Mouse (Mus musculus): ENCODE measurements around the gene Gm26992.
"Not testable (repeated sequence)": the region's sequence is repeated elsewhere in the genome, so short reads cannot be mapped to it uniquely, and the experiment has no call there.

Gm26992 gene

DNA sequence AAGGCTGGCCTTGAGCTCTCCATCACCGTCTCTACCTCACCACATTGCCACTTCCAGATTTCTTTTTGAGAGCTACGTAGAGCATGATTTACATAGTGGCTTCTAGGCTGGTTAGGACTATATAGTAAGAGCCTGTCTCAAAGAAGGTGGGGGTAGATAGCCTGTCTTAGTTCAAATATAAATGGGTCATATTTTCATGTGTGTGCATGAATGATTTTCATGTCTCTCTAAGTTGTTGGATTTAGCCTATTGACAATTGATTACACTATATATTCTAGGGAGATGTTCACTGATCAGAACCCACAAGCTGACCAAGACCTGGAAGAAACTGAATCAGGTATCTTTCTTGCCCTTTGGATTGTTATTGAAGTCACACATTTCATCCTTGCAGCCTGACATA lies at the start of gene Gm26992:
Gene Gm26992 (plus strand): TSS at position 301 of the 400 bp plus-strand sequence.
- CTCF ChIA-PET = no interaction called here

DNA sequence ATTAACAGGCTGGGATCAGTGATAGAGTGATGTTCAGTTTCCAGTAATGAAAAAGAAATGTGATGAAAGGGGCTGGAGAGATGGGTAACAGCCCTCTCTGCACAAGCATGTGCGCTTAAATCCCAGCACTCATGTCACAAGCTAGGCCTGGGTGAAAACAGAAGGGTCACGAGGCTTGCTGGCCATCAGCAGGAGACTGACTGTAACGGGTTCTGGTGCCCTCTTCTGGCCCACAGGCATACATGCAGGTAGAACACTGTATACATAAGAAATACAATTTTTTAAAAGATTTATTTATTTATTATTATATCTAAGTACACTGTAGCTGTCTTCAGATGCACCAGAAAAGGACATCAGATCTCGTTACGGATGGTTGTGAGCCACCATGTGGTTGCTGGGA lies 47.6 kb upstream of the Gm26992 start:
- CTCF ChIA-PET = no interaction called here

DNA sequence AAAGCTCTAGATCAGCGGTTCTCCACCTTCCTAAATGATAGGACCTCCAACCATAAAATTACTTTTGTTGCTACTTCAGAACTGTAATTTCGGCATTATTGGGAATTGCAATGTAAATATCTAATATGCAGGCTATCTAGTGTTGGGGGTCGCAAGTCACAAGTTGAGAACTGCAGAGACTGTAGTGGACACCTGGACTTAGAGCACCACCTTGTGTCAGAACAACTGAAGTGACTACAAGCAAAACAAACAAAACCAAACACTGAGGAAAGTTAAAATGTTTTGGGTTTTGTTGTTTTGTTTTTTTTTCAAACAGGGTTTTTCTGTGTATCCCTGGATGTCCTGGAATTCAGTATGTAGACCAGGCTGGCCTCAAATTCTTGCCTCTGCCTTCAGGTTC lies 37.3 kb upstream of the Gm26992 start:
- CTCF ChIA-PET = no interaction called here

DNA sequence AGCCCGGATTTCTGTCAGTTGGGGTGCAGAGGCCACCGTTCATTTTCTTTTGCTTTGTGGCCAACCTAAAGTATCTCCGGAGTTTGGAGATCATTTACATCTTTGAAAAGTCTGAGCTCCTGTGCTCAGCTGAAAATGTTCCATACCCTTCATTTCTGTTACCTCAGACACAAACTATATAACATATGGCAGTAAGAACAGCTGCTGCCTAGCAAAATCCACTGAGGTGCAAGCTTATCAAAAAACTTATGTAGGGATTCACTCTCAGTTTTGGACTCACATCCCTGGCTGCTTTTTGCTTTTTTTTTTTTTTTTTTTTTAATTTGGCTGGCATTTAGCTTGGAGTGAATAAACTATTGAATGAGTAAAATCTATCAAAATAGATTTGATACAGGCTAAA lies 33.7 kb upstream of the Gm26992 start:
- CTCF ChIA-PET = interaction anchor here (0.7 kb wide), 1 partner anchor 44 kb away, joined by 3 read pairs; no protein-coding TSS in a partner anchor

DNA sequence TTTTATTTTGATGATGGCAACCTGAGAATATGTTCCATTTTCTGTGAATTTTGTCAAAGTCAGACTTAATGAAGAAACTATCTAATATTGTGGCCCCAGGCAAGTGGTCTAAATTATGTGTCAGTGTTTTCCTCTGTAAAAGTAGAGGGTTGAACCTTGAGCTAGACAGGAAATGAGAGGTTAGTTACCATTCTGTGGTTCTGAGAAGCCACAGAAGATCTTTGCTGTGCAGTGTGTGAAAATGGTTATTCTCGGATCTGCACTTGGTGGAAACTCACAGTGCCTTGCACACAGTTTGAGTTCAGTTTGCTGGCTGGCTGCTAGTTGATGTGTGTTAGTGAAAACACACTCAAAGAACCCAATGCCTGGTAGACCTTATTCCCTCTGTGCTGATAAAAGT lies 28.0 kb upstream of the Gm26992 start:
- CTCF ChIA-PET = no interaction called here

DNA sequence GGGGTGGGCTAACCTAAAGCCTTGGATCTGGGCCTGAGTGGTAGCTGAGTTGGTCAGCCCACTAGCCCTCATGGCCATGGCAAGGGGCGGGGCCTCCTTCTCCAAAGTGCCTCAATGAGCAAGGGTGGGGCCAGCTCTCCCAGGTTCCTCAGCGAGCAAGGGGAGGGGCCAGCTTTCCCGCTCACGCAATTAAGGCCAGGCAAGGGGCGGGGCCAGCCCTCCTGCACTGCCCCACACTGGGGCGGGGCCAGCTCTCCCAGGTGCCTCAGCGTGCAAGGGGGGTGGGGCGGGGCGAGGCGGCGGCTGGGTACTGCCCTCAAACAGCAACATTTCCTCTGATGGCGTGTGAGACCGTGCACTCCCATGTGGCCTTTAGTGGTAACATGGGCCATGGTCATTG lies 16.8 kb upstream of the Gm26992 start:
- CTCF ChIA-PET = no interaction called here

DNA sequence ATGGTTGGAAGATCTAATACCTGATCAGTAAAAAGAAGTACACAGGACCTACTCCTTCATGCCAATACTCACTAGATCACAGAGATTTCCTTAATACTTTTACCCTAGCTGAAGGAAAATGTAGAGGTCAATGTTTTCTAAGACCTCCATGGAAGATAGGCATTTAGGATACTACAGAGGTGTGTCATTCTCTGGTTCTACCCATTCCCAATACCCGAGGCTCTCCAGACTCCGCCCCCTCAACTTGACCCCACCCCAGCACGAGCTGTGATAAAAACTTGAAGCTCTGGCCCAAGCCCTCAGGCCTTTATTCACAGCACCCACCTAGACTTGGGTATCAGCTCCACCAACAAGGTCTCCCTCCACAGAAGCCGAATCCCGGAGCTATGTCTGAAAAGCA lies 7.6 kb upstream of the Gm26992 start, which contains the start of gene Tsx:
Gene Tsx (plus strand): TSS at position 301 of the 400 bp plus-strand sequence.
- CTCF ChIA-PET = no interaction called here

DNA sequence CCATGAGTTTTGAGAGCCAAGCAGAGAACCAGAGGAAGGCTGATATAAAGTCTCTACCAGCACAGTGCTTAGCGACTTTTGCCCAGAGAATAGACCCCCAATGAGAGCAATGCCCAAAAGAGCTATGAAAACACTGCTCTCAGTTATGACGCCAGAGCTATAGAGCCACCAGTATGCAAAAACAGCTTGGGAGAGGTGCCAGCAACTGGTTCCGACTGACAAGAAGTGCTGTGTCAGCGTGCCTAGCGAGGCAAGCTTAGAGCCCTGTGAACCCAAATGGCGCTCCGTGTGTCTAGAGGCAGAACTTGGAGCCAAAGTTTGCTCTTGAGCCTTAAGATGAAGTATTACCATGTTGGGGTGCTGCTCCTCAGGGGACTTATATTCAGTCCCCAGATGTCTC lies 5.9 kb downstream of the Gm26992 start:
- CTCF ChIA-PET = no interaction called here

DNA sequence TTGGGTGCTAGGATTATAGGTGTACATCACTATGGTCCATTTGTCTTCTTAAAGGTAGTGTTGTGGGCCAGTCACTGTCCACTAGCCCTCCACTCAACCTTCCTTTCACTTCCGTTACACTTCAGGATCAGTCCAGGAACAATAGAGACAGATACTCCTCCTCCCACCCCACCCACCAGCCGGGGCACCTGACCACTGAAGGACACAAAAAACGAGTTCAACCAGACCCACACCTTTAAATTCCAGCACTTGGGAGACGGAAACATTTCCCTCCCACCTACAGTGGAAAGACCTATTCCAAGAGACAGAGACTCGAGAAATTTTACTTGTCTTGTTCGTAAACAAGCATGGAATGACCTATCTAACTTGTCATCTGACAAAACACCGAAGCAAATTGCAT lies 10.5 kb downstream of the Gm26992 start:
- CTCF ChIA-PET = no interaction called here

DNA sequence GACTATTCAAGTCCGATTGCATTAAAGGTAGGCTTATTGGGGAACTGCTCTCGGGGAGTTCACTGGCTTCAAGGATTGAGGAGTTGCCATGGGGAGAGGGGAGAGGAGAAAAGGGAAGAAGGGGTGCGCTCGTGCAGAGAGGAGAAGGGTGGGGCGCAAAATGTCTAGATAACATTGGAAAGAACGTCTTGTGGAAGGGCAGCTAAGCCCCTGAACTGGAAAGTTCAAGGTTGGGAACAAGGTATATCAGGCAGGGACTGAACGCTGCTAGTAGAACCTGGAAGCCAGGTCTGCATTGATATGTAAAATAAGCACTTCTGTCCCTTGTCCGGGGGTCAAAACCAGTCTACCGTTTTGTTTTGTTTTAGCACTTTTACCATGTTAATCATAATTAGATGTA lies 16.2 kb downstream of the Gm26992 start:
- CTCF ChIA-PET = no interaction called here

DNA sequence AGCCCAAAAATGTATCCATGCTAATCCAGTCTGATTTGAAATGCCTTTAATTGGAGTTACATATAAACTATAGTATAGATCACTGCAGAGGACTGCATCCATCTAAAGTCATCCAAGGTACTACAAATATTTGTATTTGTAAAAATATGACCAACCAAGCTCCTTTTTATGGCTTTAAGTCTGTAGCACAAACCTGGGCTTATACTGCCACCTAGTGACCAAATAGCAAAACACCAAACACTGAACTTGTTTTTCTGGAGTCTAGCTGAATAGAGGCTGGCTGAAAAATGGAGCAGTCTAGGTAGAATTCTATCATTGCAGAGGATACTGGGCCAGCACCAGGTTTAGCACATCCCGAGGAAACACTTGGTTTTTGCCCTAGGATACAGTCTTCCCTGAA lies 19.0 kb downstream of the Gm26992 start:
- CTCF ChIA-PET = interaction anchor here (1.1 kb wide), 1 partner anchor 172 kb away, joined by 3 read pairs; no protein-coding TSS in a partner anchor

DNA sequence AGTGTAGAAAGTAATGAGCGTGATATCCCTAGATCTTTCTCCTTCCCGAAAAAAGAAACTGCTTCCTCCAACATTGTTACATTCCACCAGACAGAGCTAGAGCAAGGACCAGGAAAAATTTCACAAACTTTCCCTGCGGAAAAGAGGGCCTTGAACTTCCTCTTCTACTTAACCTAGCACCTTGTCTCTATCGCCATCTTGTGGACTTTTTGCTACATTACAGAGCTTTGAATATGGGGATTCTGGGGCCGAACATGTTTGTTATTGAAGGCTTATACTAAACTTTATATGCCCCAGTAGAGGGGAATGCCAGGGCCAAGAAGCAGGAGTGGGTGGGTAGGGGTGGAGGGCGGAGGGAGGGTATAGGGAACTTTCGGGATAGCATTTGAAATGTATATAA lies 21.9 kb downstream of the Gm26992 start:
- CTCF ChIA-PET = interaction anchor here (0.6 kb wide), 1 partner anchor 47 kb away, joined by 9 read pairs; no protein-coding TSS in a partner anchor

DNA sequence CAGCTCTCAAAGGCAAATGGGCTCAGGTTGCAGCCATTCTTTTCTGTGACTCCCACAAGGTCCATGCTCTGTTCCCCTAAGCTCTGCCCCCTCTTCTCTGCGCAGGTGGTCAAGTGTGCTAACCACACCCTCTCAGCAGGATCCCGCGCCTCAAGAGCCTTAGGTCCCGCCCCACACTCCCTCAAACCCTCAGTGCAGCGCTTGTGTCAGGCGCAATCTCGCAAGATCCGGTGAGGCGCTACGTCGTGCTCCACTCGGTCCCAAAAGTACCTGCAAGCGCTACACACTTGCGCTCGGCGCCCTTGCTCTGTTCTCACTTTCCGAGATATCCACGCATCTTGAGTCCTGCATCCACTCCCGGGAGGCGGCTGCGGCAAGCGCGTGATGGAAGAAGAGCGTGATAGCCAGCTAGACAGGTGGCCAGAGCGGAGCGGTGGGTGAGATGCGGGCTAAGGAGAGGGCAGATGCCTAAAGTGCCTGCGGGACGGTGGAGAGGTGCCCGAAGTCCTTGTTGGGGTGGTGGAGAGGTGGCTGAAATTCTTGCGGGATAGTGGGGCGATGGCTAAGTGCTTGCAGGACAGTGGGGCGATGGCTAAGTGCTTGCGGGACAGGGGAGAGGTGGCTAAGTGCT lies 25.8 kb downstream of the Gm26992 start:
- CTCF ChIA-PET = no interaction called here

DNA sequence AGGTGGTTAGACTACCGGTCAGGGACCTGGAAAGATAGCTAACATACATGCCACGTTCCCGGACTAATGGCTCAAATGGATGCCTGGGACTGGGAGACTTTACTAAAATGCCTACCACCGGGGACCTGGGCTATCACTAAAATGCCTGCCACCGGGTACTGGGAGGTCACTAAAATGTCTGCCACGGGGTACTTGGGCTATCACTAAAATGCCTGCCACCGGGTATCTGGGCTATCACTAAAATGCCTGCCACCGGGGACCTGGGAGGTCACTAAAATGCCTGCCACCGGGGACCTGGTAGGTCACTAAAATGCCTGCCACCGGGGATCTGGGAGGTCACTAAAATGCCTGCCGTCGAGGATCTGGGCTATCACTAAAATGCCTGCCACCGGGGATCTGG lies 26.6 kb downstream of the Gm26992 start:
- CTCF ChIA-PET = not testable (repeated sequence)

DNA sequence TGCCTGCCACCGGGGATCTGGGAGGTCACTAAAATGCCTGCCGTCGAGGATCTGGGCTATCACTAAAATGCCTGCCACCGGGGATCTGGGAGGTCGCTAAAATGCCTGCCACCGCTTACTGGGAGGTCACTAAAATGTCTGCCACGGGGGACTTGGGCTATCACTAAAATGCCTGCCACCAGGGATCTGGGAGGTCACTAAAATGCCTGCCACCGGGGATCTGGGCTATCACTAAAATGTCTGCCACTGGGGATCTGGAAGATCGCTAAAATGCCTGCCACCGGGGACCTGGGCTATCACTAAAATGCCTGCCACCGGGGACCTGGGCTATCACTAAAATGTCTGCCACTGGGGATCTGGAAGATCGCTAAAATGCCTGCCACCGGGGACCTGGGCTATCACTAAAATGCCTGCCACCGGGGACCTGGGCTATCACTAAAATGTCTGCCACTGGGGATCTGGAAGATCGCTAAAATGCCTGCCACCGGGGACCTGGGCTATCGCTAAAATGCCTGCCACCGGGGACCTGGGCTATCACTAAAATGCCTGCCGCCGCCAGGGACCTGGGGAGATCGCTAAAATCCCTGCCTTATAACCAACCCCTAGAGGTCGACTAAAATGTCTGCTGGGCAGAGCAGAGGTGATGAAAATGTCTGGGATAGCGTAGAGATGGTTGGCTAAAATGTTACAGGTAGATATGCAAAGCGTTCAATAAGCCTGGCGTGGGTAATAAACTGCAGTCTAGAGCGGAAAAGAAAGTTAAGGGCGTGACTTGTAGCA lies 27.3 kb downstream of the Gm26992 start:
- CTCF ChIA-PET = not testable (repeated sequence)

DNA sequence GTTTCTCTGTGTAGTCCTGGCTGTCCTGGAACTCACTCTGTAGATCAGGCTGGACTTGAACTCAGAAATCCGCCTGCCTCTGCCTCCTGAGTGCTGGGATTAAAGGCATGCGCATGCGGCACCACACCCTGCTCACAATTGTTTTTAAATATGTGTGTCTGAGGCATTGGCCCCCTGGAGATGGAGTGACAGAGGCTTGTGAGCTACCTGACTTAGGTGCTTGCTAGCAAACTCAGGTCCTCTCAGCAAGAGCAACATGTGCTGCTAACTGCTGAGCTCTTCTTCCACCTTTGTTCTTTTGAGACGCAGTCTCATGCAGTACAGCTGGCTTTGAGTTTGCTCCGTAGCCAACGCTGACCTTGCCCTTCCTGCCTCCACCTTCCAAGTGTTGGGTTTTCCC lies 31.0 kb downstream of the Gm26992 start:
- CTCF ChIA-PET = no interaction called here

DNA sequence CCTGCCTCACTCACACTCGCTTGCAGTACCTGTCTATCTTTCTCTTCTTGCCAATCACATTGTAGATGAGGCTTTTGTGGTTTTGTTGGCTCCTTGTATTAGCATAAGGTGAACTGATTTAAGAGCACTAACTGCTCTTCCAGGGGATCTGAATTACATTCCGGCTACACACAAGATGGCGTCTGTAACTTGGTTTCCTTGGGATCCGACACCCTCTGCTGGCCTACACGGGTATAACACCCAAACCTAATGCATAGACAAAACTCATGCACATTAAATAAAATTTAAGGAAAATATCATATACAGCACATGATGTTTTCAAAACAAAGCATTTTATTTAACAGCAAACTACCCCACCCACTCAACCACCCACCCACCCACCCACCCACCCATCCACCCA lies 38.2 kb downstream of the Gm26992 start:
- CTCF ChIA-PET = no interaction called here

DNA sequence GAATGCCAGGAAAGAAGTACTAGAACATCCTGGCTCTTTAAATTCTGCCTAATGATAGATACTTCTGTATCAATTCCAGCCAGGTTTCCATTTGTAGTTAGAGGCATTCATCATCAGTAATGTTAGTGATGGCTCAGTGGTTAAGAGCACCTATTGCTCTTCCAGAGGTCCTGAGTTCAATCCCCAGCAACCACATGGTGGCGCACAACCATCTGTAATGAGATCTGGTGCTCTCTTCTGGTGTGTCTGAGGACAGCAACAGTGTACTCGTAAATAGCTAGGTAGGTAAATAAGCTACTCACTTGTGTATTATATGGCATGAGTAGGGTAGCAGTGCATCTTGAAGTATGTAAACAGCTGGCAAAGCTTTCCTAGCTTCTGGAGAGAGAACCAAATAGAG lies 47.2 kb downstream of the Gm26992 start:
- CTCF ChIA-PET = no interaction called here

DNA sequence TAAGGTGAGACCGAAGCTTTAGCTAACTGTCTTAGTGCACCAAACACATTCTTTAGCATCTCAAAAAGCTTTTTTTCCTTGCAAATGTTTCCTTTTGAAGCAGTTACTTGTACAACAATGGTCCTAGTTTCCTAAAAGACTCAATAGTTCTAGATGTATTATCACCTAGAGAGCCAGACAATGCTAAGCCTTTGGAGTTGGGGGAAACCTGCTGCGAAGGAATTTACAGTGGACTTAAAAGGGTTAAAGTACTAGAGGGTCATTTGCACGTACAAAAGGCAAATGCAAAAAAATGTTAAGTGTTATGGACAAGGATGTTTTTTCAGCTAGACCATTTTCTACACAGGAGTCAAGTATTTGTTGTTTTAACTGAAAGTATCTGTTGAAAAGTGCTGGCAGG lies 50.5 kb downstream of the Gm26992 start:
- CTCF ChIA-PET = no interaction called here

DNA sequence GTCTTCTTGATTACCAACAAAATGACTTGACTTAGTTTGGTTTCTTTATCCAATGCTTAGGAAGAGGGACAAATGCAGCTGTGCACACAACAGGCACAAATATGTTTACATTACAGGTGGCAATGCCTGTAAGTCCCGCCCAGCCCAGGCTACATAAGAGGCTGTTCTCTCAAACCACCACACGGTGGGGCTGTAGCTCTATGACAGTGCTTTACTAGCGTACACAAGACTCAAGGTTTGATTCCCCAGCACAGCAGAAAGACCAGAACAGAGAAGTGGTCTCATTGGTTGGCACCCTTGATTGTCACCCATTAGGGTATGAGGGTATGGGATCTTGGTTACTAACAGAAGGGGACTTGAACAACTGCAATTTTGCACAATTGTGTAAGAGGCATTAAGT lies 55.7 kb downstream of the Gm26992 start:
- CTCF ChIA-PET = no interaction called here

DNA sequence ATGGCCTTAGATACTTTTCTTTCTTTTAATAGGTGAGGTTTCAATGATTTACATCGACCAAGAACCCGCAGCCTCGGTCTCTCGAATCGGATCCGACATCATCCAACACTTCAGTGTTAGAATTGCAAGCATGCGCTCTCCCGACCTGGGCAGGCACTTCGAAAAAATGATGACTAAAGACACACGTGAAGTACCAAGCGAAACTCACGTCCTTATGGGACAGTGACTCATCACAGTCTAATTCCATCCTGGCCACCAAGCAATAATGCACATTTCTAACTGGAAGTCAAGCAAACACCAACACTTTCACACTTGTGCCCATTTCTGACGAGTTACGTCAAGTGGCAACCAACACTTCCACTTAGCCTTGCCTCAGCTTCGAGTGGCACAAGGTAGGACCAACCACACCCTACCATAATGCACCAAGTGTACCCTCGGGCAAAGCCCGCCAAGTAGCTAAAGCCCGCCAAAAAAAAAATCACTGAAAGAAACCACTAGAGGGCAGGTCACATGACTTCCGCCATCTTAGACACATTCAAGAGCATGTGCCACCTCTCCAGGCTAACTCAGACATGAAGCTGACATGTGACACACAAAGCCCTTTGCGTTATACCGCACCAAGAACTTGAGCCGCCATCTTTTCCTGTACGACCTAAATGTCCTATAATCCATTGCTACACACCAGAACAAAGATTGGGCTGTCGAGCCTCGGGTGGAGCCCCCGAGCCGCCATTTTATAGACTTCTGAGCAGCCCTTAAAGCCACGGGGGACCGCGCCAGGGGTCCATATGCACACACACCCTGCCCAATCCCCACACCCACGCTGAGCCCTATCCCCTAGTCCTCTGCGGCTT lies 59.7 kb downstream of the Gm26992 start:
- CTCF ChIA-PET = no interaction called here

DNA sequence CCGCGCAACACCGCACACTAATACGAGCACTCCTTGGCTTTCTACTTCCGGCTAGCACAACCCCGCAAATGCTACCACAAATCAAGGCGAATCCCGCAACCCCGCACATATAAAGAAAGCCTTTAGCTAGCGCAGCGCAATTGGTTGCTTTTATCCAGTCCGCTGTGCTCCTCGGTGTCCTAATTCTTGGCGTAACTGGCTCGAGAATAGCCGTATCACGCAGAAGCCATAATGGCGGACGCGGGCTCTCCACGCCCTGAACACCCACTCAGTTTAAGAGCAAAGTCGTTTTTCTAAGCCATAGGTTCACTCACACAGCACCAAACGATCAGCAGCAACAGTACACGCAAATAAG lies 60.3 kb downstream of the Gm26992 start:
- CTCF ChIA-PET = no interaction called here

DNA sequence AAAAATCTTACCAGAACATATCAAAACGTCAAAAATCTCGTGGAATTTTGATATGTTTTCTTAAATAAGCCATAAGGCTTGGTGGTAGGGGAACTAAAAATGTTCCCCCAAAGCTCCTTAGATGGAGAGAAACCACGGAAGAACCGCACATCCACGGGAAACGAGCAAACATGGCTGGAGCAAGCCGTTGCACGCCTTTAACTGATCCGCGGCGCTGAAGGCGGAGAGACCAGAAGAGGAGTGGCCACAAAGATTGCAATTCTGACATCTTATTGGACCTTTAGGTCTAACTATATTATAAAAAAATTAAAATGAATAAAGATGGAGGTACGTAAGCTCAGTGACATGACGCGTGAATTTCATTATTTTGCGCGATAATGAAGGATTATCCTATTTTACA lies 61.2 kb downstream of the Gm26992 start:
- CTCF ChIA-PET = no interaction called here
